Mouse (Mus musculus) E14TG2a.4 (cell line): Measurements from ENCODE around the gene Gm28374.

Source experiments
- CTCF ChIP-seq: conservative IDR thresholded peaks from 2 replicates; pipeline ENCODE4 v1.5.1; 2014; ENCODE audit warnings: low read length
- NANOG ChIP-seq: IDR thresholded peaks from 2 replicates; pipeline ENCODE4 v1.6.1; 2014; ENCODE audit warnings: borderline replicate concordance, low read length, mixed read lengths
- POU5F1 ChIP-seq: IDR thresholded peaks from 2 replicates; pipeline ENCODE4 v1.6.1; 2014; ENCODE audit warnings: low read length, borderline replicate concordance

DNA sequence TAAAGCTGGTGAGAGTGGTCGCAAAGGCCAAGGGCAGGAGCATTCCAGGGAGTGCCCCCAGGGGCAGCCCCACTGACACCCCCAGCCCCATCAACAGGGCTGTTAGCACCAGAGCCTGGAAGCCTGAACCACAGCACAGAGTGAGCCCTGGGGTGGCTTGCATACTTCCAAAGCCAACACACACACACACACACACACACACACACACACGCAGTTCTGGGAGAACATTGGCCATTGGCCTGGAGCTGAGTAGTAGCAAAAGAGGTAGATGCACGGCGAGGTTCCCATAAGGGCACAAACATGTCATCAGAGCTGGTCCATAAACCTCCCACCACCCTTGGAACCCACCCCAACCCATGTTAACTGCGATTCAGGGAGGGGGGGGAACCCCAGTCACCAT, 15.5 kb downstream of the Gm28374 start:
- TF ChIP-seq CTCF (no peak), POU5F1 (no peak), NANOG (no peak)
